Mouse (Mus musculus): ENCODE data around the gene Parp3. TPM values are rescaled to one million over a fixed set of nuclear protein-coding genes. Genes with fewer than 3 reads are reported as not detected.

Gene Parp3
- total and polyA plus RNA-seq, 2 experiments, result 19.4 to 23.3 TPM

GRCm38 (mm10) chr9:106464751-106465541 is 11.8 kb downstream of the Parp3 start:
- no peak for TF ChIP-seq POLR2A (IDR thresholded peaks at IDR 0.05; ENCODE audit: extremely low read depth, insufficient read depth, low read length)
- TF ChIP-seq CTCF (IDR thresholded peaks at IDR 0.05; ENCODE audit: low read depth, low read length), result no peak
- H3K9ac ChIP-seq (ENCODE audit: low read depth, low read length), result peak overlapping the region; percentile 37; the same call in 1 of the 2 replicates
- H3K79me2 ChIP-seq (ENCODE audit: control insufficient read depth, insufficient read depth, low read length), result no peaks in the 10 kb centered on the region
- peaks cover 2% of the 10 kb centered on the region; the same call in 1 of the 2 replicates for H3K4me1 ChIP-seq (ENCODE audit: control insufficient read depth, insufficient read depth, low read length)
- no peak for DNase-seq (ENCODE audit: extremely low read depth, low read depth, low spot score)
- no peaks in the 10 kb centered on the region; the same call in 1 of the 2 replicates for H3K36me3 ChIP-seq (ENCODE audit: control insufficient read depth, insufficient read depth, low read length)
- no peaks in the 10 kb centered on the region for H3K27me3 ChIP-seq (ENCODE audit: control insufficient read depth, insufficient read depth, low read length)
- WGBS, result 5% methylated on average over 97 of the region's 99 CpGs
- peak overlapping the region; percentile 42; the same call in 1 of the 2 replicates for H3K4me3 ChIP-seq (ENCODE audit: insufficient read depth, low read depth, low read length)
- H3K27ac ChIP-seq (replicated peaks; ENCODE audit: insufficient read depth, low read depth, low read length), result no peak overlapping the region

GRCm38 (mm10) chr9:106463122-106464063 is 13.4 kb downstream of the Parp3 start:
- Histone ChIP-seq H3K4me1 (ENCODE audit: control insufficient read depth, insufficient read depth, low read length) (no peaks in the 10 kb centered on the region), H3K9ac (ENCODE audit: low read depth, low read length) (no peak overlapping the region), H3K27ac (replicated peaks; ENCODE audit: insufficient read depth, low read depth, low read length) (no peak overlapping the region), H3K4me3 (ENCODE audit: insufficient read depth, low read depth, low read length) (no peak overlapping the region), H3K36me3 (ENCODE audit: control insufficient read depth, insufficient read depth, low read length) (no peaks in the 10 kb centered on the region; the same call in 1 of the 2 replicates), H3K79me2 (ENCODE audit: control insufficient read depth, insufficient read depth, low read length) (no peaks in the 10 kb centered on the region), H3K27me3 (ENCODE audit: control insufficient read depth, insufficient read depth, low read length) (no peaks in the 10 kb centered on the region)
- TF ChIP-seq CTCF (IDR thresholded peaks at IDR 0.05; ENCODE audit: low read depth, low read length) (no peak), POLR2A (IDR thresholded peaks at IDR 0.05; ENCODE audit: extremely low read depth, insufficient read depth, low read length) (no peak)
- 95% methylated on average over 21 of the region's 21 CpGs for WGBS
- DNase-seq (ENCODE audit: extremely low read depth, low read depth, low spot score), result no peak

- WGBS, result 97% methylated on average over 12 of the region's 12 CpGs
- DNase-seq (ENCODE audit: extremely low read depth, low read depth, low spot score), result no peak
- H3K4me1 ChIP-seq (ENCODE audit: control insufficient read depth, insufficient read depth, low read length), result no peaks in the 10 kb centered on the region
- no peaks in the 10 kb centered on the region; the same call in 1 of the 2 replicates for H3K36me3 ChIP-seq (ENCODE audit: control insufficient read depth, insufficient read depth, low read length)
- no peak overlapping the region for H3K27ac ChIP-seq (replicated peaks; ENCODE audit: insufficient read depth, low read depth, low read length)
- H3K4me3 ChIP-seq (ENCODE audit: insufficient read depth, low read depth, low read length), result no peak overlapping the region
- H3K9ac ChIP-seq (ENCODE audit: low read depth, low read length), result no peak overlapping the region
- H3K27me3 ChIP-seq (ENCODE audit: control insufficient read depth, insufficient read depth, low read length), result no peaks in the 10 kb centered on the region
- no peak for TF ChIP-seq POLR2A (IDR thresholded peaks at IDR 0.05; ENCODE audit: extremely low read depth, insufficient read depth, low read length)
- TF ChIP-seq CTCF (IDR thresholded peaks at IDR 0.05; ENCODE audit: low read depth, low read length), result no peak
- H3K79me2 ChIP-seq (ENCODE audit: control insufficient read depth, insufficient read depth, low read length), result no peaks in the 10 kb centered on the region
Observed at GRCm38 (mm10) chr9:106462430-106462800, 14.3 kb downstream of the Parp3 start.

DNA sequence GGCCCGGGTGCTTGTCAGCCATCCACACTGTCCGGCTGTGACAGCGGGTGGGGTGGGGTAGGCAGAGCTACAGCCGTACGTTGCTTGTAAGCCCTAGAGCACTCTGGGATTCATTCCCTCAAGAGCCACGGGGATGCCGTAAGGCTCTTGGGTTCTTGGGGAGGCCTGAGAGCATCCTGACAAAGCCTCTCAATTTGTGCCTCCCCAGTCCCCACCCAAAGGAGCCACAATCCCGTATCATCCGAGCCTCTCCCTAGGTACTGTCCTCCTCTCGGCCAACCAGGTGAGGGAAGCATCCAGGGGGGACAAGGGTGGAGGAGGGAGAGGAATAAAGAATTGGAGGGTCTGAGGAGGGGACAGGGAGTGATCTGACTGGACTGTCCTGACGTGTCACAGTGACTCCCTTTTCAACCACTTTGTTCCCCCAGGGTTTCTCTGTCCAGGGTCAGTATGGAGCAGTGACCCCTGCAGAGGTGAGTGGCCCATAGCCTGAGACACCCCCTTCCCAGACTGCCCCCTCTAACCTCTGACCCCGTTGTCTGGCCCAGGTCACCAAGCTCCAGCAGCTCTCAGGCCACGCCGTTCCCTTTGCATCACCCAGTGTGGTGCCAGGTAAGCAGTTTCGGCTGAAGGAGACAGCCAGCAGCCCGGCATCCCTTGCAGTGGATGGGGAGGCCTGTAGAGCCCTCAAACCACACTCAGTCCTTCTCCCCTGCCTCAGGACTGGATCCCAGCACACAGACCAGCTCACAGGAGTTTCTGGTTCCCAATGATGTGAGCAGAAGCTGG is 14.9 kb downstream of the Parp3 start:
- H3K27ac ChIP-seq (replicated peaks; ENCODE audit: insufficient read depth, low read depth, low read length), result no peak overlapping the region
- no peaks in the 10 kb centered on the region for H3K4me1 ChIP-seq (ENCODE audit: control insufficient read depth, insufficient read depth, low read length)
- DNase-seq (ENCODE audit: extremely low read depth, low read depth, low spot score), result no peak
- H3K9ac ChIP-seq (ENCODE audit: low read depth, low read length), result no peak overlapping the region
- no peaks in the 10 kb centered on the region for H3K79me2 ChIP-seq (ENCODE audit: control insufficient read depth, insufficient read depth, low read length)
- TF ChIP-seq POLR2A (IDR thresholded peaks at IDR 0.05; ENCODE audit: extremely low read depth, insufficient read depth, low read length) (no peak), CTCF (IDR thresholded peaks at IDR 0.05; ENCODE audit: low read depth, low read length) (no peak)
- no peak overlapping the region for H3K4me3 ChIP-seq (ENCODE audit: insufficient read depth, low read depth, low read length)
- H3K27me3 ChIP-seq (ENCODE audit: control insufficient read depth, insufficient read depth, low read length), result no peaks in the 10 kb centered on the region
- 92% methylated on average over 16 of the region's 16 CpGs for WGBS
- H3K36me3 ChIP-seq (ENCODE audit: control insufficient read depth, insufficient read depth, low read length), result no peaks in the 10 kb centered on the region; the same call in 1 of the 2 replicates

- 94% methylated on average over 9 of the region's 9 CpGs for WGBS
- no peak for TF ChIP-seq CTCF (IDR thresholded peaks at IDR 0.05; ENCODE audit: low read depth, low read length)
- no peak for TF ChIP-seq POLR2A (IDR thresholded peaks at IDR 0.05; ENCODE audit: extremely low read depth, insufficient read depth, low read length)
Observed at GRCm38 (mm10) chr9:106461026-106461415, 15.7 kb downstream of the Parp3 start.

More at GRCm38 (mm10) chr9:106461026-106461415, 15.7 kb downstream of the Parp3 start:
- H3K27ac ChIP-seq (replicated peaks; ENCODE audit: insufficient read depth, low read depth, low read length), result no peak overlapping the region
- no peak overlapping the region for H3K9ac ChIP-seq (ENCODE audit: low read depth, low read length)
- no peak for DNase-seq (ENCODE audit: extremely low read depth, low read depth, low spot score)
- H3K4me3 ChIP-seq (ENCODE audit: insufficient read depth, low read depth, low read length), result no peak overlapping the region
- no peaks in the 10 kb centered on the region for H3K4me1 ChIP-seq (ENCODE audit: control insufficient read depth, insufficient read depth, low read length)
- no peaks in the 10 kb centered on the region for H3K27me3 ChIP-seq (ENCODE audit: control insufficient read depth, insufficient read depth, low read length)
- H3K36me3 ChIP-seq (ENCODE audit: control insufficient read depth, insufficient read depth, low read length), result no peaks in the 10 kb centered on the region; the same call in 1 of the 2 replicates
- H3K79me2 ChIP-seq (ENCODE audit: control insufficient read depth, insufficient read depth, low read length), result no peaks in the 10 kb centered on the region

All from liver, adult 2 months (tissue).